Mouse (Mus musculus) forebrain, embryonic 15.5 days (tissue): ENCODE data around the gene Wrap53. TPM values are rescaled to one million over a fixed set of nuclear protein-coding genes. Genes with fewer than 3 reads are reported as not detected.

ENCODE experiments used
- ATAC-seq: fragments of 200-750 bp; cut with Nextera tagmentation; replicated peaks from 2 replicates; pipeline ENCODE4 v1.8.0; 2017; ENCODE audit warnings: mild to moderate bottlenecking, moderate TSS enrichment, moderate library complexity
- H3K27ac ChIP-seq: fragments of 300-500 bp; sonication (generic); replicated peaks from 2 replicates; pipeline ENCODE4 v1.5.1; 2015; ENCODE audit warnings: mild to moderate bottlenecking, inconsistent platforms
- H3K27me3 ChIP-seq: fragments of 300-500 bp; sonication (generic); 2 replicates; pipeline ENCODE4 v1.6.1; 2015; ENCODE audit warnings: inconsistent platforms
- H3K36me3 ChIP-seq: fragments of 300-500 bp; sonication (generic); 2 replicates; pipeline ENCODE4 v1.6.1; 2015; ENCODE audit warnings: mild to moderate bottlenecking, inconsistent platforms
- H3K4me1 ChIP-seq: fragments of 300-500 bp; sonication (generic); 2 replicates; pipeline ENCODE4 v1.6.1; 2015; ENCODE audit warnings: inconsistent platforms
- H3K4me2 ChIP-seq: fragments of 300-500 bp; sonication (generic); replicated peaks from 2 replicates; pipeline ENCODE4 v1.6.1; 2015; ENCODE audit warnings: mild to moderate bottlenecking, inconsistent platforms
- H3K4me3 ChIP-seq: fragments of 300-500 bp; sonication (generic); 2 replicates; pipeline ENCODE4 v1.5.1; 2015; ENCODE audit warnings: mild to moderate bottlenecking, inconsistent platforms
- H3K9ac ChIP-seq: fragments of 300-500 bp; sonication (generic); replicated peaks from 2 replicates; pipeline ENCODE4 v1.6.1; 2015; ENCODE audit warnings: mild to moderate bottlenecking, inconsistent platforms
- H3K9me3 ChIP-seq: fragments of 300-500 bp; sonication (generic); 2 replicates; pipeline ENCODE4 v1.6.1; 2016; ENCODE audit warnings: inconsistent platforms
- WGBS: fragments of 180-500 bp; shearing (Covaris S2); methylation state at CpG from one replicate; pipeline ENCODE4 v1.1.7; 2015; ENCODE audit warnings: mixed read lengths; 5-methylcytosine and 5-hydroxymethylcytosine counted together
- polyA plus RNA-seq: library from polyadenylated mRNA; unstranded; fragments of >200 nt; fragmentation: Nextera tagmentation; extraction: Ambion mirVana; gene quantifications from 2 replicates; pipeline ENCODE4 v1.2.1, GENCODE M21; 2015

Wrap53 gene
- polyA plus RNA-seq, 1 experiment from 2014 or later, result 26.3 TPM

GRCm38 (mm10) chr11:69580572-69581146 is 604 bp upstream of the Wrap53 start:
- ATAC-seq, result peak; percentile 21
- under 1% methylated on average over 25 of the region's 25 CpGs for WGBS

GRCm38 (mm10) chr11:69579128-69580017 is 682 bp downstream of the Wrap53 start:
- no peaks in the 10 kb centered on the region for H3K9me3 ChIP-seq
- no peaks in the 10 kb centered on the region for H3K36me3 ChIP-seq
- peak overlapping the region; percentile 75 for H3K4me3 ChIP-seq
- H3K27ac ChIP-seq, result peak overlapping the region; percentile 96
- peak overlapping the region; percentile 88 for H3K9ac ChIP-seq
- ATAC-seq, result peak; percentile 88
- peaks cover 54% of the 10 kb centered on the region for H3K4me1 ChIP-seq
- WGBS, result 1% methylated on average over 39 of the region's 39 CpGs
- peak overlapping the region; percentile 90 for H3K4me2 ChIP-seq
- no peaks in the 10 kb centered on the region for H3K27me3 ChIP-seq

More at GRCm38 (mm10) chr11:69580572-69581146, 604 bp upstream of the Wrap53 start:
- Histone ChIP-seq H3K36me3 (no peaks in the 10 kb centered on the region), H3K4me3 (peak overlapping the region; percentile 75), H3K4me2 (peak overlapping the region; percentile 70), H3K27me3 (no peaks in the 10 kb centered on the region), H3K9ac (peak overlapping the region; percentile 61), H3K9me3 (no peaks in the 10 kb centered on the region), H3K27ac (peak overlapping the region; percentile 96), H3K4me1 (peaks cover 46% of the 10 kb centered on the region)

- Histone ChIP-seq H3K4me2 (peak overlapping the region; percentile 90), H3K27me3 (no peaks in the 10 kb centered on the region), H3K4me3 (peak overlapping the region; percentile 75), H3K9ac (peak overlapping the region; percentile 88), H3K36me3 (no peaks in the 10 kb centered on the region), H3K9me3 (no peaks in the 10 kb centered on the region), H3K27ac (peak overlapping the region; percentile 96; the same call in 1 of the 2 replicates), H3K4me1 (peaks cover 54% of the 10 kb centered on the region)
- ATAC-seq, result no peak
- 13% methylated on average over 15 of the region's 15 CpGs for WGBS
Measured at GRCm38 (mm10) chr11:69578301-69578700, 1.8 kb downstream of the Wrap53 start.

GRCm38 (mm10) chr11:69576307-69576706 is 3.7 kb downstream of the Wrap53 start:
- no peak for ATAC-seq
- no peak overlapping the region for H3K4me3 ChIP-seq
- H3K4me2 ChIP-seq, result no peak overlapping the region
- H3K9me3 ChIP-seq, result no peaks in the 10 kb centered on the region
- no peaks in the 10 kb centered on the region for H3K27me3 ChIP-seq
- H3K4me1 ChIP-seq, result peaks cover 44% of the 10 kb centered on the region
- peaks cover 4% of the 10 kb centered on the region for H3K36me3 ChIP-seq
- WGBS, result 83% methylated on average over 5 of the region's 5 CpGs
- no peak overlapping the region for H3K27ac ChIP-seq
- no peak overlapping the region for H3K9ac ChIP-seq

GRCm38 (mm10) chr11:69575220-69575619 is 4.8 kb downstream of the Wrap53 start:
- Histone ChIP-seq H3K9ac (no peak overlapping the region), H3K9me3 (no peaks in the 10 kb centered on the region), H3K36me3 (peaks cover 14% of the 10 kb centered on the region), H3K4me3 (no peak overlapping the region), H3K4me2 (no peak overlapping the region), H3K27me3 (no peaks in the 10 kb centered on the region), H3K27ac (no peak overlapping the region), H3K4me1 (peaks cover 44% of the 10 kb centered on the region)
- 68% methylated on average over 3 of the region's 3 CpGs for WGBS
- no peak for ATAC-seq

GRCm38 (mm10) chr11:69565131-69565530 is 14.9 kb downstream of the Wrap53 start:
- Histone ChIP-seq H3K4me1 (peaks cover 15% of the 10 kb centered on the region), H3K4me2 (no peak overlapping the region), H3K9me3 (no peaks in the 10 kb centered on the region), H3K4me3 (no peak overlapping the region), H3K9ac (no peak overlapping the region), H3K36me3 (peaks cover 31% of the 10 kb centered on the region; the same call in 1 of the 2 replicates), H3K27ac (no peak overlapping the region), H3K27me3 (no peaks in the 10 kb centered on the region)
- 82% methylated on average over 8 of the region's 8 CpGs for WGBS
- no peak for ATAC-seq

- Histone ChIP-seq H3K27ac (no peak overlapping the region), H3K27me3 (no peaks in the 10 kb centered on the region)
- 26% methylated on average over 3 of the region's 3 CpGs for WGBS
Measured at GRCm38 (mm10) chr11:69564391-69564790, 15.7 kb downstream of the Wrap53 start.

GRCm38 (mm10) chr11:69563373-69563772 is 16.7 kb downstream of the Wrap53 start:
- no peak for ATAC-seq
- Histone ChIP-seq H3K9me3 (no peaks in the 10 kb centered on the region), H3K9ac (no peak overlapping the region), H3K27ac (no peak overlapping the region), H3K36me3 (peaks cover 25% of the 10 kb centered on the region; the same call in 1 of the 2 replicates), H3K4me2 (no peak overlapping the region), H3K4me1 (peaks cover 26% of the 10 kb centered on the region), H3K27me3 (no peaks in the 10 kb centered on the region), H3K4me3 (no peak overlapping the region)
- WGBS, result 91% methylated on average over 13 of the region's 13 CpGs

More at GRCm38 (mm10) chr11:69564391-69564790, 15.7 kb downstream of the Wrap53 start:
- Histone ChIP-seq H3K36me3 (peaks cover 25% of the 10 kb centered on the region; the same call in 1 of the 2 replicates), H3K4me3 (no peak overlapping the region), H3K9ac (no peak overlapping the region), H3K4me2 (no peak overlapping the region), H3K9me3 (no peaks in the 10 kb centered on the region), H3K4me1 (peaks cover 16% of the 10 kb centered on the region)
- no peak for ATAC-seq

- 25% methylated on average over 16 of the region's 16 CpGs for WGBS
- peak overlapping the region; percentile 95 for H3K9ac ChIP-seq
- peak overlapping the region; percentile 92 for H3K4me2 ChIP-seq
- peak overlapping the region; percentile 79 for H3K4me3 ChIP-seq
- peak overlapping the region; percentile 82 for H3K27ac ChIP-seq
- H3K9me3 ChIP-seq, result no peaks in the 10 kb centered on the region
- peaks cover 17% of the 10 kb centered on the region; the same call in 1 of the 2 replicates for H3K36me3 ChIP-seq
- peak; percentile 38 for ATAC-seq
- H3K27me3 ChIP-seq, result no peaks in the 10 kb centered on the region
- peaks cover 48% of the 10 kb centered on the region for H3K4me1 ChIP-seq
Measured at GRCm38 (mm10) chr11:69560896-69561854, 18.9 kb downstream of the Wrap53 start.

GRCm38 (mm10) chr11:69559851-69560765 is 19.9 kb downstream of the Wrap53 start, which contains the start of gene Efnb3:
Efnb3 (minus strand) TSS chr11:69560205.
- no peaks in the 10 kb centered on the region for H3K27me3 ChIP-seq
- H3K36me3 ChIP-seq, result peaks cover 8% of the 10 kb centered on the region; the same call in 1 of the 2 replicates
- peaks cover 56% of the 10 kb centered on the region for H3K4me1 ChIP-seq
- peak; percentile 51 for ATAC-seq
- H3K27ac ChIP-seq, result peak within 1 kb of the TSS; percentile 82
- no peaks in the 10 kb centered on the region for H3K9me3 ChIP-seq
- peak within 1 kb of the TSS; percentile 79 for H3K4me3 ChIP-seq
- H3K4me2 ChIP-seq, result peak within 1 kb of the TSS; percentile 92
- 1% methylated on average over 51 of the region's 59 CpGs for WGBS
- H3K9ac ChIP-seq, result peak within 1 kb of the TSS; percentile 95
